Mouse (Mus musculus): ENCODE results near the gene Stac3. TPM values are rescaled to one million over a fixed set of nuclear protein-coding genes. Genes with fewer than 3 reads are reported as not detected.

Stac3 gene
- polyA plus RNA-seq, 1 experiment from 2014 or later: 1.1 TPM

GRCm38 (mm10) chr10:127519903-127520713 lies 18.6 kb downstream of the Stac3 start:
- 94% methylated on average over 37 of the region's 37 CpGs for WGBS

GRCm38 (mm10) chr10:127520714-127521357 lies 19.4 kb downstream of the Stac3 start:
- H3K4me3 ChIP-seq: no peak overlapping the region
- H3K4me2 ChIP-seq: peak overlapping the region; percentile 87
- H3K9me3 ChIP-seq (replicated peaks): no peaks in the 10 kb centered on the region
- peaks cover 48% of the 10 kb centered on the region for H3K27me3 ChIP-seq
- H3K4me1 ChIP-seq: peaks cover 48% of the 10 kb centered on the region
- 90% methylated on average over 20 of the region's 20 CpGs for WGBS
- peak overlapping the region; percentile 67 for H3K9ac ChIP-seq
- peaks cover 35% of the 10 kb centered on the region for H3K36me3 ChIP-seq (ENCODE audit: poor library complexity, severe bottlenecking)
- no peak for ATAC-seq
- H3K27ac ChIP-seq: no peak overlapping the region

More at GRCm38 (mm10) chr10:127519903-127520713, 18.6 kb downstream of the Stac3 start:
- Histone ChIP-seq H3K4me2 (peak overlapping the region; percentile 87; the same call in 1 of the 2 replicates), H3K36me3 (ENCODE audit: poor library complexity, severe bottlenecking) (peaks cover 35% of the 10 kb centered on the region), H3K4me1 (peaks cover 48% of the 10 kb centered on the region), H3K9me3 (replicated peaks) (no peaks in the 10 kb centered on the region), H3K27me3 (peaks cover 48% of the 10 kb centered on the region), H3K4me3 (no peak overlapping the region), H3K27ac (no peak overlapping the region), H3K9ac (no peak overlapping the region; the same call in 1 of the 2 replicates)
- no peak for ATAC-seq

- Histone ChIP-seq H3K4me3 (peak overlapping the region; percentile 54), H3K27ac (no peak overlapping the region), H3K27me3 (peaks cover 48% of the 10 kb centered on the region), H3K4me1 (peaks cover 48% of the 10 kb centered on the region), H3K9ac (peak overlapping the region; percentile 67), H3K36me3 (ENCODE audit: poor library complexity, severe bottlenecking) (peaks cover 35% of the 10 kb centered on the region), H3K9me3 (replicated peaks) (no peaks in the 10 kb centered on the region), H3K4me2 (peak overlapping the region; percentile 87)
- peak; percentile 11; the same call in 1 of the 2 replicates for ATAC-seq
- WGBS: 11% methylated on average over 12 of the region's 12 CpGs
Measured at GRCm38 (mm10) chr10:127521611-127522080, 20.2 kb downstream of the Stac3 start.

- H3K4me1 ChIP-seq: peaks cover 48% of the 10 kb centered on the region
- WGBS: 0% methylated on average over 21 of the region's 21 CpGs
- peak; percentile 80 for ATAC-seq
- peak within 1 kb of the TSS; percentile 54 for H3K4me3 ChIP-seq
- no peak within 1 kb of the TSS for H3K27ac ChIP-seq
- H3K27me3 ChIP-seq: peaks cover 49% of the 10 kb centered on the region
- peak within 1 kb of the TSS; percentile 67 for H3K9ac ChIP-seq
- peak within 1 kb of the TSS; percentile 87 for H3K4me2 ChIP-seq
- H3K36me3 ChIP-seq (ENCODE audit: poor library complexity, severe bottlenecking): peaks cover 35% of the 10 kb centered on the region
- no peaks in the 10 kb centered on the region for H3K9me3 ChIP-seq (replicated peaks)
Measured at GRCm38 (mm10) chr10:127522088-127522581, 20.6 kb downstream of the Stac3 start, which contains the start of gene Shmt2. TSS of gene Shmt2 (minus strand) at chr10:127522444.

GRCm38 (mm10) chr10:127524646-127525255 lies 23.3 kb downstream of the Stac3 start:
- peak overlapping the region; percentile 40; the same call in 1 of the 2 replicates for H3K9ac ChIP-seq
- peaks cover 64% of the 10 kb centered on the region for H3K27me3 ChIP-seq
- H3K9me3 ChIP-seq (replicated peaks): no peaks in the 10 kb centered on the region

GRCm38 (mm10) chr10:127526048-127526447 lies 24.6 kb downstream of the Stac3 start:
- H3K9me3 ChIP-seq (replicated peaks): no peaks in the 10 kb centered on the region
- H3K9ac ChIP-seq: peak overlapping the region; percentile 43
- no peak for ATAC-seq
- 1% methylated on average over 26 of the region's 26 CpGs for WGBS
- peak overlapping the region; percentile 20 for H3K4me3 ChIP-seq
- H3K4me2 ChIP-seq: peak overlapping the region; percentile 83
- no peaks in the 10 kb centered on the region for H3K36me3 ChIP-seq (ENCODE audit: poor library complexity, severe bottlenecking)
- H3K4me1 ChIP-seq: peaks cover 78% of the 10 kb centered on the region
- no peak overlapping the region for H3K27ac ChIP-seq
- H3K27me3 ChIP-seq: peaks cover 75% of the 10 kb centered on the region

More at GRCm38 (mm10) chr10:127524646-127525255, 23.3 kb downstream of the Stac3 start:
- Histone ChIP-seq H3K4me1 (peaks cover 72% of the 10 kb centered on the region), H3K27ac (peak overlapping the region; percentile 3), H3K4me3 (peak overlapping the region; percentile 14; the same call in 1 of the 2 replicates), H3K4me2 (peak overlapping the region; percentile 83), H3K36me3 (ENCODE audit: poor library complexity, severe bottlenecking) (peaks cover 10% of the 10 kb centered on the region)
- WGBS: under 1% methylated on average over 23 of the region's 23 CpGs
- no peak; the same call in 1 of the 2 replicates for ATAC-seq

GRCm38 (mm10) chr10:127526681-127527080 lies 25.2 kb downstream of the Stac3 start:
- H3K27me3 ChIP-seq: peaks cover 81% of the 10 kb centered on the region
- 1% methylated on average over 25 of the region's 26 CpGs for WGBS
- H3K27ac ChIP-seq: no peak overlapping the region
- H3K4me2 ChIP-seq: peak overlapping the region; percentile 83
- no peaks in the 10 kb centered on the region for H3K9me3 ChIP-seq (replicated peaks)
- no peaks in the 10 kb centered on the region for H3K36me3 ChIP-seq (ENCODE audit: poor library complexity, severe bottlenecking)
- H3K4me3 ChIP-seq: peak overlapping the region; percentile 20
- no peak for ATAC-seq
- peak overlapping the region; percentile 43 for H3K9ac ChIP-seq
- H3K4me1 ChIP-seq: peaks cover 78% of the 10 kb centered on the region

- Histone ChIP-seq H3K4me3 (no peak overlapping the region; the same call in 1 of the 2 replicates), H3K27me3 (peaks cover 89% of the 10 kb centered on the region), H3K36me3 (ENCODE audit: poor library complexity, severe bottlenecking) (no peaks in the 10 kb centered on the region), H3K4me1 (peaks cover 81% of the 10 kb centered on the region), H3K4me2 (peak overlapping the region; percentile 83), H3K9me3 (replicated peaks) (no peaks in the 10 kb centered on the region), H3K9ac (peak overlapping the region; percentile 16; the same call in 1 of the 2 replicates), H3K27ac (peak overlapping the region; percentile 70)
- 4% methylated on average over 16 of the region's 17 CpGs for WGBS
- peak; percentile 25 for ATAC-seq
Measured at GRCm38 (mm10) chr10:127527481-127527880, 26.0 kb downstream of the Stac3 start.

GRCm38 (mm10) chr10:127530945-127531344 lies 29.5 kb downstream of the Stac3 start:
- peak overlapping the region; percentile 66; the same call in 1 of the 2 replicates for H3K27ac ChIP-seq
- 3% methylated on average over 20 of the region's 25 CpGs for WGBS
- H3K36me3 ChIP-seq (ENCODE audit: poor library complexity, severe bottlenecking): no peaks in the 10 kb centered on the region
- peak overlapping the region; percentile 41 for H3K9ac ChIP-seq
- no peaks in the 10 kb centered on the region for H3K9me3 ChIP-seq (replicated peaks)
- peak overlapping the region; percentile 83 for H3K4me2 ChIP-seq
- H3K4me1 ChIP-seq: peaks cover 94% of the 10 kb centered on the region
- peak overlapping the region; percentile 28 for H3K4me3 ChIP-seq
- H3K27me3 ChIP-seq: peaks cover 100% of the 10 kb centered on the region
- no peak for ATAC-seq

GRCm38 (mm10) chr10:127531548-127531947 lies 30.1 kb downstream of the Stac3 start:
- WGBS: 0% methylated on average over 4 of the region's 4 CpGs
- Histone ChIP-seq H3K27ac (peak overlapping the region; percentile 66; the same call in 1 of the 2 replicates), H3K36me3 (ENCODE audit: poor library complexity, severe bottlenecking) (no peaks in the 10 kb centered on the region), H3K4me1 (peaks cover 94% of the 10 kb centered on the region), H3K9ac (peak overlapping the region; percentile 34; the same call in 1 of the 2 replicates), H3K27me3 (peaks cover 100% of the 10 kb centered on the region), H3K4me2 (peak overlapping the region; percentile 83), H3K4me3 (peak overlapping the region; percentile 28), H3K9me3 (replicated peaks) (no peaks in the 10 kb centered on the region)
- ATAC-seq: no peak
